Mouse (Mus musculus) heart, postnatal 0 days (tissue): Measurements from ENCODE around the gene Dennd2a.

ENCODE experiments used
- CTCF ChIP-seq: IDR thresholded peaks from 2 replicates; pipeline ENCODE4 v1.5.1; 2016; ENCODE audit warnings: antibody characterized with exemption, control low read depth, low read depth
- EP300 ChIP-seq: IDR thresholded peaks from 2 replicates; pipeline ENCODE4 v1.6.1; 2016; ENCODE audit warnings: antibody characterized with exemption, low read depth

DNA sequence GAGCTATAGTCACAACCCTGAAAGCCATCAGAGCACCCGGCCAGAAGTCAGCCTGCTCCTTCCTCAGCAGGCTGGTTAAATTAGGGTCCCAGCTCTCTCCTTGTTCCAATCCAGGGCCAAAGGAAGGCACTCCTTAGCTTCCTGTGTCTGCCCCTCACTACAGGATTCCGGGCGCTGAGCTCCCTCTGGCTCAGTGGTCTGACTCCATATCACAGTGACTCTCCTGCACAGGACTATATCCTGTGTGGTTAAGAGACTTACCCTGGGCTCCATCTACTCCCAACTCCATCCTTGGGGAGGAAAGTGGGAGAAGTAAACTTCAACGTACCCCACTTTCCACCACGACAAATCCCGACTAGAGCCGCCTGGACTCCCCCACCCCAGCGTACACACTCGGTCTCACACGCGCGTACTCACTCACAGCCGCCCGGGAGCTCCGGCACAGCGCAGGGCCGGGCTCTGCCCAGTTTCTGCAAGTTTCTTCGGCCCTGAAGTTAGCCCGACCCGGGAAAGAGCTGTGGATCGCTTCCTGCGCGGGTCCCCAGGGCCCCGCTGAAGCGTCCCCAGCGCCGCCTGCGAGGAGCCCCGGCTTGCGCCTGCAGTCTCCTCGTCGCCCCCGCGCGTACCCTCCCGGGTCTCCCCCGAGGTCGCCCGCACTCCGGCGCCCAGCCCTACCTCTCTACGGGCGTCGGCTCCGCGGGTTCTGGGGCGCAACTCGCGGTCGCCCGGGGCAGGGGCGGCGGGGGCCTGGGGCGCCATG is 587 bp downstream of the Dennd2a start:
- TF ChIP-seq CTCF: no peak
- TF ChIP-seq EP300: no peak
